Mouse (Mus musculus) forebrain, embryonic 15.5 days (tissue): ENCODE results near the gene Tead4. TPM values are rescaled to one million over a fixed set of nuclear protein-coding genes. Genes with fewer than 3 reads are reported as not detected.
"Not testable (repeated sequence)": the region's sequence is repeated elsewhere in the genome, so short reads cannot be mapped to it uniquely, and the experiment has no call there.

ENCODE experiments used
- ATAC-seq: fragments of 200-750 bp; cut with Nextera tagmentation; replicated peaks from 2 replicates; pipeline ENCODE4 v1.8.0; 2017; ENCODE audit warnings: mild to moderate bottlenecking, moderate TSS enrichment, moderate library complexity
- H3K27ac ChIP-seq: fragments of 300-500 bp; sonication (generic); replicated peaks from 2 replicates; pipeline ENCODE4 v1.5.1; 2015; ENCODE audit warnings: mild to moderate bottlenecking, inconsistent platforms
- H3K27me3 ChIP-seq: fragments of 300-500 bp; sonication (generic); 2 replicates; pipeline ENCODE4 v1.6.1; 2015; ENCODE audit warnings: inconsistent platforms
- H3K36me3 ChIP-seq: fragments of 300-500 bp; sonication (generic); 2 replicates; pipeline ENCODE4 v1.6.1; 2015; ENCODE audit warnings: mild to moderate bottlenecking, inconsistent platforms
- H3K4me1 ChIP-seq: fragments of 300-500 bp; sonication (generic); 2 replicates; pipeline ENCODE4 v1.6.1; 2015; ENCODE audit warnings: inconsistent platforms
- H3K4me2 ChIP-seq: fragments of 300-500 bp; sonication (generic); replicated peaks from 2 replicates; pipeline ENCODE4 v1.6.1; 2015; ENCODE audit warnings: mild to moderate bottlenecking, inconsistent platforms
- H3K4me3 ChIP-seq: fragments of 300-500 bp; sonication (generic); 2 replicates; pipeline ENCODE4 v1.5.1; 2015; ENCODE audit warnings: mild to moderate bottlenecking, inconsistent platforms
- H3K9ac ChIP-seq: fragments of 300-500 bp; sonication (generic); replicated peaks from 2 replicates; pipeline ENCODE4 v1.6.1; 2015; ENCODE audit warnings: mild to moderate bottlenecking, inconsistent platforms
- H3K9me3 ChIP-seq: fragments of 300-500 bp; sonication (generic); 2 replicates; pipeline ENCODE4 v1.6.1; 2016; ENCODE audit warnings: inconsistent platforms
- whole genome bisulfite sequencing: fragments of 180-500 bp; shearing (Covaris S2); methylation state at CpG from one replicate; pipeline ENCODE4 v1.1.7; 2015; ENCODE audit warnings: mixed read lengths; 5-methylcytosine and 5-hydroxymethylcytosine counted together
- polyA plus RNA-seq: library from polyadenylated mRNA; unstranded; fragments of >200 nt; fragmentation: Nextera tagmentation; extraction: Ambion mirVana; gene quantifications from 2 replicates; pipeline ENCODE4 v1.2.1, GENCODE M21; 2015

Gene Tead4
- polyA plus RNA-seq, 1 experiment from 2014 or later: 0.51 TPM

DNA sequence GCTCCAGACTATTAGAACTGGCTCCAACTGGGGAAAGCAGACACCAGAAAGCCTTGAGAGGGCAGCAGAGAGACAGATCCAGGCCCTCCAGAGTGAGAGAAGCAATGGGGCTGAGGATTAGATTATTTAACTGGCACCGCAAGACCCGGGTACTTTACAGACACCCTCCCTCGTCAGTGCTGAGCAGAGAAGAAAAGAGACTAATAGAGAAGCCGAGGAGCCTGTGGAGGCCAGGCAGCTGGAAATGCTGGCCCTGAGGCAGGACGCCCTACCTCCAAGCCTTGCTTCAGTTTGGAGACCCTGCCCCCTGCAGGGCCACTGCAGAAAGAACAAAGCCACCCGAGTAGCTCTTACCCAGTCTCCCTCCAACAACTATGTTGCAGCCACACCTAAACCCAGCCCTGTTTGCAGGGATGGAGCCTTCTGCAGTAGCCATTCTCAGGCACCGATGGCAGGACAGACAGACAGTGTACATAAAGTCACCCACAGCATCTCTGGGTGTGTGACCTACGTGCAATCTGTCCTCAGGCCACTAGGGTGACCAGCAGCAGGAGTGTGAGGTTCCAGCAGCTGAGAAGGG lies 73.1 kb downstream of the Tead4 start:
- ATAC-seq: peak; percentile 57; the same call in 1 of the 2 replicates
- H3K9me3 ChIP-seq: no peaks in the 10 kb centered on the region
- 12% methylated on average over 8 of the region's 8 CpGs for WGBS
- no peak overlapping the region for H3K27ac ChIP-seq
- no peak overlapping the region for H3K4me2 ChIP-seq
- no peak overlapping the region for H3K9ac ChIP-seq
- H3K4me3 ChIP-seq: no peak overlapping the region
- H3K4me1 ChIP-seq: no peaks in the 10 kb centered on the region
- H3K36me3 ChIP-seq: no peaks in the 10 kb centered on the region
- no peaks in the 10 kb centered on the region for H3K27me3 ChIP-seq

DNA sequence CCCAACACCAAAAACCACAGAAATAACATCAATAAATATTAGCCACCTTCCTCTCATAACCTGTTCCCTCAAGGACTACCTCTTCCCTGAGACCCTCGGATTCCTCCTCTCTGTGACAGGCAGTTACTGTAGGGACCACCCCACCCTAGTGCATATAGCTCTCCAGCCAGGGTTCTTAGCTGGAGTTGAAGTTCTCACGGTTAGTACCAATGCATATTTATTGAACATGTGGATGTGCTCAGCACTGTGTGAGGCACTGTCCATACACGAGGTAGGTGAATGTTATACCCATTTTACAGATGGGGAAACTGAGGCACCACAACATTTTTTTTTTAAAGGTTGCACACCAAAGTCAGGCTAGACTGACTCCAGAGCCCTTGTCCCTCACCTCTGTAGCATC lies 73.7 kb downstream of the Tead4 start:
- 88% methylated on average over 3 of the region's 3 CpGs for WGBS
- no peak overlapping the region for H3K9ac ChIP-seq
- no peaks in the 10 kb centered on the region for H3K4me1 ChIP-seq
- no peak overlapping the region for H3K4me3 ChIP-seq
- ATAC-seq: no peak
- H3K27ac ChIP-seq: no peak overlapping the region
- H3K36me3 ChIP-seq: no peaks in the 10 kb centered on the region
- H3K9me3 ChIP-seq: no peaks in the 10 kb centered on the region
- H3K4me2 ChIP-seq: no peak overlapping the region
- no peaks in the 10 kb centered on the region for H3K27me3 ChIP-seq

- no peak overlapping the region for H3K27ac ChIP-seq
- no peak overlapping the region for H3K4me2 ChIP-seq
- no peak for ATAC-seq
- H3K9me3 ChIP-seq: no peaks in the 10 kb centered on the region
- no peaks in the 10 kb centered on the region for H3K36me3 ChIP-seq
- no peaks in the 10 kb centered on the region for H3K4me1 ChIP-seq
- no peak overlapping the region for H3K4me3 ChIP-seq
- H3K9ac ChIP-seq: no peak overlapping the region
- H3K27me3 ChIP-seq: no peaks in the 10 kb centered on the region
- 80% methylated on average over 1 of the region's 1 CpGs for WGBS
These were observed 74.8 kb downstream of the Tead4 start for GRCm38 (mm10) chr6:128225846-128226176.

- WGBS: 79% methylated on average over 4 of the region's 4 CpGs
- no peak overlapping the region for H3K9ac ChIP-seq
These were observed 75.4 kb downstream of the Tead4 start for GRCm38 (mm10) chr6:128225009-128225845.

GRCm38 (mm10) chr6:128223159-128223558 lies 77.5 kb downstream of the Tead4 start:
- H3K4me3 ChIP-seq: no peak overlapping the region
- no peak overlapping the region for H3K27ac ChIP-seq
- H3K9me3 ChIP-seq: no peaks in the 10 kb centered on the region
- no peaks in the 10 kb centered on the region for H3K27me3 ChIP-seq
- no peak for ATAC-seq
- no peaks in the 10 kb centered on the region for H3K36me3 ChIP-seq
- no peak overlapping the region for H3K9ac ChIP-seq
- H3K4me2 ChIP-seq: no peak overlapping the region
- H3K4me1 ChIP-seq: no peaks in the 10 kb centered on the region

More at GRCm38 (mm10) chr6:128225009-128225845, 75.4 kb downstream of the Tead4 start:
- Histone ChIP-seq H3K27me3 (no peaks in the 10 kb centered on the region), H3K4me3 (no peak overlapping the region), H3K36me3 (no peaks in the 10 kb centered on the region), H3K4me1 (no peaks in the 10 kb centered on the region), H3K4me2 (no peak overlapping the region), H3K9me3 (no peaks in the 10 kb centered on the region), H3K27ac (no peak overlapping the region)
- no peak for ATAC-seq

DNA sequence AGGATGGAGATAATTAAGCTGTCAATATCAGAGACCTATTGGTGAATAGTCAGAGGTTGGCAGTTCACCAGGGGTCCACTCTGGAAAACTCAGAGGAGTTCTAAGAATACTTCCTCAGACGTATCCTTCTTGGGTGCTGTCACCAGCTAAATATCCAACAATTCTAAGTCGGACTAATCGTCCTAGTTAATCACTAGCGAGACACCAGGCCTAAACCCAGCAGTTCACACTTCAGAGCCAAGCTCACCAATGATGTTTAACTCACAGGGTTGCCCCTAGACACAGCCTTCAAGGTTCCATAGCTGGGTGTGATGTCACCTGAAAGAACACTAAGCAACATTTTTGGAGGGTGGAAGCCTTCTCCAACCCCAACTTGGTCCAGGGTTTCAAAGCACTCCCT lies 85.6 kb downstream of the Tead4 start:
- H3K36me3 ChIP-seq, H3K4me1 ChIP-seq, ATAC-seq, H3K4me3 ChIP-seq, H3K27me3 ChIP-seq, H3K9ac ChIP-seq, H3K4me2 ChIP-seq, H3K9me3 ChIP-seq, H3K27ac ChIP-seq: not testable (repeated sequence)
- WGBS: 90% methylated on average over 4 of the region's 4 CpGs

DNA sequence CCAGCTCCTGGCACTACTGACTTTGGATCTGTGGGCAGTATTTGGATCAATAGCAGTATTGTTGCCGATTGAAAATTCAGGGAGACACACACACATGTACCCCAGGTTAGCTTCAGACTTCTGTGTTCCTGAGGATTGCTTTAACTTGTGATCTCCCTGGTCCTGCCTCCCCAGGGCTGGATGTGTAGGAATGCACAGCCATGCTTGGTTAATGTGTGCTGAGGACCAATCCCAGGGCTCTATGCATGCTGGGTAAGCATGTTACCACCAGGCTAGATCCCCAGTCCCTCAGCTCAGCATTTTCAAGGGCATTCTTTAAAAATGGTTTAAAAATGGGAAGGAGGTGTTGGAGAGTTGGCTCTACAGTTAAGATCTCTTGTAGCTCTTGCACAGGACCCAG lies 91.4 kb downstream of the Tead4 start:
- 97% methylated on average over 1 of the region's 1 CpGs for WGBS
- ATAC-seq, H3K4me2 ChIP-seq, H3K4me3 ChIP-seq, H3K9me3 ChIP-seq, H3K27me3 ChIP-seq, H3K36me3 ChIP-seq, H3K4me1 ChIP-seq, H3K9ac ChIP-seq, H3K27ac ChIP-seq: not testable (repeated sequence)

DNA sequence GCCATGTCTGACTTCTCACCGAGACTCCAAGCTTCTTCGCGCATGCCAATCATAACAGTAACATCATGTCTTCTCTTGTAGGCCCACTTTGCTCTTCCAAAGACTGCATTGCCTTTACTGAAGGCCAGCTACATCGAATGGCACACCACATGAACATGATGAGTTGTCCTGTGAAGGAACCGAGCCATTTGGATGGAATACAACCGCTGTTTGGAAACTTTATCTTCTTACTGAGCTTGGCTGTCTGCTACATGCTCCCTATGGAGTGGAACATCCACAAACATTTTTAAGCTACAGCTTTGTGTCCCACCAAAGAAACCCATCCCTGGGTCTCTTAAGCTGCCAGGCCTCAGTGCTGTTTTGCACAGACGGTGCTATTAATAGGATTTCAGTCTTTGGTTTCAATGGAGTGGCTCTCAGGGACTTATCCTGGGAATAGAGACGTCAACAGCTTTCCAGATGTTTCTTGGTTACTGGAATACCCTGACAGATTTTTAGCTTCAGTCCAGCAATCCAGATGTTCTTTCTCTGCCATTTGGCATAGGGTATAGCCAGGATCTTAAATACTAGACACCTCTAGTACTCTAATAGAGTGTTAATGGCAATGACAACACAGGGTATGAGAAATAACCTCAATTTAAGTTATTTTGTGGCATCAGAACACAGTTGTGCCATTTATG lies 92.0 kb downstream of the Tead4 start:
- Histone ChIP-seq H3K27ac (no peak overlapping the region), H3K27me3 (no peaks in the 10 kb centered on the region), H3K9ac (no peak overlapping the region), H3K36me3 (no peaks in the 10 kb centered on the region), H3K4me2 (no peak overlapping the region), H3K4me1 (no peaks in the 10 kb centered on the region), H3K9me3 (no peaks in the 10 kb centered on the region), H3K4me3 (no peak overlapping the region)
- no peak for ATAC-seq
- 85% methylated on average over 8 of the region's 8 CpGs for WGBS

GRCm38 (mm10) chr6:128203557-128203956 lies 97.1 kb downstream of the Tead4 start:
- H3K27me3 ChIP-seq: no peaks in the 10 kb centered on the region
- H3K4me3 ChIP-seq: no peak overlapping the region
- H3K27ac ChIP-seq: no peak overlapping the region
- no peaks in the 10 kb centered on the region for H3K9me3 ChIP-seq
- no peaks in the 10 kb centered on the region for H3K36me3 ChIP-seq
- ATAC-seq: no peak
- WGBS: 54% methylated on average over 1 of the region's 1 CpGs
- peaks cover 11% of the 10 kb centered on the region for H3K4me1 ChIP-seq
- no peak overlapping the region for H3K4me2 ChIP-seq
- no peak overlapping the region for H3K9ac ChIP-seq

DNA sequence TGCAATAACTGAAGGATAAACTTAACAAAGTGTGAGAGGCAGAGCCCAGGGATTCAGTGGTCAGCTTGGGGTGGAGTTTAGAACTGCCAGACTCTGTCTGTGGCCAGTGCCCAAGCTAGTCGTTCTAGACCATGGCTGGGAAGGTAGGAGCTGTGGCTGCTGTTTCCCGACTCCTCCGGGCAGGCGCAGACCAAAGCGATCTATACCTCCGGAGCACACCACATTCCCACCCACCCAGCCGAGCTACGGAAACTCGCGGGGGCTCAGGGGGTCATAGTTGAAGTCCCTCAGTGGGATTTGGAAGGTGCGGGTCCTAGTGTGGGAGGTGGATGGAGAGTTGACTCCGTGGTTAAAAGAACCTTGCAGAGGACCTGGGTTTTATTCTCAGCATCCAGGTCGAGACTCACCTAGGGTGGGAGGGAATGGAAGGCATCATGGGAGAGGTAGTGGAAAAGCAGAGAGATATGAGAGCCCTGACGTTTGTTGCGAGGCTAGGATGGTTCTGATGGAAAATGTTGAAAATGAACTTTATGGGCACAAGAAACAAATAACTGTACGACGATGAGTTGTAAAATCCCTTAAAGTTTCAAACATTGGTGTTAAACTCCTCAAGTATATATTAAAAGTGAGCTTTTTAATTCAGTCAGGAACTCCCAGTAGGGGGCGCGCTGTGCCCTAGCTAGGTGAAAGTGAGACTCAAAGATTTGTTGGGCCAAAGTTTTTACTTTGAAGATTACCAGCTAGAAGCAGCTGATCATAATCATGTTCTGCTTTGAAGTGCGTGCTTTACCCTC lies 99.6 kb downstream of the Tead4 start:
- H3K9me3 ChIP-seq: no peaks in the 10 kb centered on the region
- under 1% methylated on average over 20 of the region's 20 CpGs for WGBS
- peak overlapping the region; percentile 57 for H3K9ac ChIP-seq
- H3K4me2 ChIP-seq: peak overlapping the region; percentile 91
- no peak overlapping the region for H3K27ac ChIP-seq
- H3K4me3 ChIP-seq: peak overlapping the region; percentile 69
- H3K4me1 ChIP-seq: peaks cover 11% of the 10 kb centered on the region
- no peaks in the 10 kb centered on the region for H3K27me3 ChIP-seq
- no peaks in the 10 kb centered on the region for H3K36me3 ChIP-seq
- ATAC-seq: no peak

DNA sequence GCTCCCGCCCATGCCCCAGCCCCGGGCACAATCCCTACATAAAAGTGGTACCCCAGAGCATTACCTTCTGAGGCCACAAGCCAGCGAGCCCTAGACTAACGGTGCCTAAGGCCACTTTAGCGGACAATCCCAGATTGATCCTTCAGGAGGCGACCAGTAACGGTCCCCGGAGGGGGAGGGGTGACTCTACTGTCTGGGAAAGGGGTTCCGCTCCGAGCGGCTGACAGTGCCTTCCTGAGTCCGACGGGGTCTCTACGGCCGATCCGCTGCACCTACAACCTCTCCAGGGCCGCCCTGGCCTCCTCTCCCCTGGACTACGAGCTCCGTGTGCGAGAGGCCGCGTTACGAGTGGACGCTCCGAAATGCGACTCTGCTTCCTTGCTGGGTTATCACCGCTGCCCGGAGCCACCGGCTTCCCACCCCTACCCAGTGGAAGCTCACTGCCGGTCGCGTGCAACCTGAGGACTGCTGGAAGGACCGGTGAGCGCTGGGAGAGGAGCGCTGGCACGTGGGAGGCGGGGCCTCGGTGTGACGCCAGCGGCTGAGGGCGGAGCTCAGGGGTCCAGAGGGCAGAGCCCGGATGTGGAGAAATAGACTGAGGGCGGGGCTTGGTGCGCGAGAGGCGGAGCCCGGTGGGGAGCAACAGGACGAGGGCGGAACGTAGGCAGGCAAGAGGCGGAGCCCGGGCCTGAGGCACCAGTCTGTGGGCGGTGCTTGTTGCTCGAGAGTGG lies 100.3 kb downstream of the Tead4 start:
- Histone ChIP-seq H3K27me3 (no peaks in the 10 kb centered on the region), H3K36me3 (no peaks in the 10 kb centered on the region), H3K9me3 (no peaks in the 10 kb centered on the region), H3K4me3 (peak overlapping the region; percentile 69), H3K4me2 (peak overlapping the region; percentile 91), H3K27ac (no peak overlapping the region), H3K4me1 (peaks cover 11% of the 10 kb centered on the region), H3K9ac (peak overlapping the region; percentile 57)
- WGBS: under 1% methylated on average over 54 of the region's 54 CpGs
- peak; percentile 99 for ATAC-seq
